Comparison of ENCODE assay signal across 31 mouse cellular contexts in the genomic region with DNA sequence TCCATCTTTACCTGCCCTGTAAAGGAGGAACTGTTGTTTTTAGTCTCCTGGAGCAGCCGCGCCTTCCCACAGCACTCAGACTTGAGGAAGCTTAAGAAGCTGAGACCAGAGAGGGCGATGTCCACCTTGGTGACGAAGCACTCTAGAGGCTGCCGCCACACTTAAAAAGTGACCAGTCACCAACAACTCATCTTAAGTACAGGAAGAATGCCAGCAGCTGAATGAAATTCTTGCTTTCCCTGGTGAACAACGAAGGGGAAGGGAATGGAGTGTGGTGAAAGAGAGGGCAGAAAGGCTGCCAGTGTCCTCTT. TPM values are rescaled to one million over a fixed set of nuclear protein-coding genes. Genes with fewer than 3 reads are reported as not detected.
DNase-seq lines count a peak whose midpoint lies in the region; ATAC-seq and TF ChIP-seq lines count a peak whose summit lies in the region.
"Had no signal": no experiment of that assay in that cellular context is flagged by ENCODE, and none has a peak within 500 bp of the region (broad histone marks: within the 10 kb centered on the region; RNA-seq: fewer than 3 reads in every experiment).

No protein-coding gene starts in this region.

- TF ChIP-seq CTCF in layer of hippocampus, adult 2 months (conservative IDR thresholded peaks at IDR 0.05): no peak
- no peak for TF ChIP-seq CTCF in bone marrow, adult 2 months (IDR thresholded peaks at IDR 0.05; ENCODE audit: control insufficient read depth, insufficient read depth, low read length)

- TF ChIP-seq POLR2A in bone marrow, adult 2 months (IDR thresholded peaks at IDR 0.05; ENCODE audit: borderline replicate concordance, control insufficient read depth, low read depth, low read length): no peak

- no peak overlapping the region for H3K9ac ChIP-seq in forebrain, embryonic 13.5 days
- H3K9ac ChIP-seq in forebrain, embryonic 16.5 days (replicated peaks; ENCODE audit: low read depth, low read length): no peak overlapping the region
- H3K9ac ChIP-seq: embryonic facial prominence, embryonic 15.5 days; forebrain, embryonic 15.5 days; hindbrain, embryonic 12.5 days; limb, embryonic 12.5 days had no signal

- 63% methylated on average over 6 of the region's 6 CpGs for WGBS in bone marrow, adult 2 months
- 83% methylated on average over 6 of the region's 6 CpGs for whole genome bisulfite sequencing in forebrain, embryonic 13.5 days
- 86% methylated on average over 6 of the region's 6 CpGs for WGBS in forebrain, embryonic 16.5 days

- no peak overlapping the region for H3K4me2 ChIP-seq in forebrain, embryonic 13.5 days
- no peak overlapping the region for H3K4me2 ChIP-seq in forebrain, embryonic 16.5 days (ENCODE audit: low read length)
- H3K4me2 ChIP-seq: embryonic facial prominence, embryonic 15.5 days; forebrain, embryonic 15.5 days; heart, embryonic 11.5 days; hindbrain, embryonic 12.5 days; limb, embryonic 12.5 days; liver, embryonic 11.5 days had no signal

- no peak overlapping the region for H3K4me3 ChIP-seq in layer of hippocampus, adult 2 months
- H3K4me3 ChIP-seq in bone marrow, adult 2 months (replicated peaks; ENCODE audit: control insufficient read depth, low read depth, low read length): no peak overlapping the region
- H3K4me3 ChIP-seq in forebrain, embryonic 13.5 days: no peak overlapping the region
- H3K4me3 ChIP-seq in forebrain, embryonic 16.5 days (replicated peaks; ENCODE audit: low read length): no peak overlapping the region
- H3K4me3 ChIP-seq: embryonic facial prominence, embryonic 10.5 days; embryonic facial prominence, embryonic 15.5 days; forebrain, embryonic 15.5 days; gastrocnemius, adult 2 months; hindbrain, embryonic 12.5 days; limb, embryonic 12.5 days; midbrain, embryonic 10.5 days had no signal

- H3K27me3 ChIP-seq in forebrain, embryonic 13.5 days: no peaks in the 10 kb centered on the region
- H3K27me3 ChIP-seq in forebrain, embryonic 16.5 days (replicated peaks; ENCODE audit: control insufficient read depth, insufficient read depth, low read length): no peaks in the 10 kb centered on the region
- H3K27me3 ChIP-seq: embryonic facial prominence, embryonic 15.5 days; forebrain, embryonic 15.5 days; hindbrain, embryonic 12.5 days; limb, embryonic 12.5 days had no signal

- no peak for DNase-seq in layer of hippocampus, adult 2 months (ENCODE audit: low spot score in 2 of 2)
- no peak for DNase-seq in layer of hippocampus, postnatal 36 days
- peak; percentile 38 for DNase-seq in lung, postnatal 14 days
- no peak for DNase-seq in liver
- DNase-seq: adrenal gland, postnatal 25 days; cerebellum, adult 18-20 months; cerebellum, postnatal 10 days; gastrocnemius, adult 2 months; gastrocnemius, postnatal 36 days; heart, adult 18-20 months; heart, postnatal 36 days; kidney, adult 8-10 months; kidney, postnatal 4 days; right cerebral cortex, postnatal 4 days; thymus, postnatal 25 days had no signal

- ATAC-seq in neutrophil, adult 5-6 weeks (ENCODE audit: extremely low read depth, insufficient number of reproducible peaks, low FRiP score, poor library complexity, severe bottlenecking): peak; percentile 47; the same call in 1 of the 2 replicates
- ATAC-seq in forebrain, embryonic 13.5 days: no peak
- no peak for ATAC-seq in forebrain, embryonic 16.5 days
- ATAC-seq: forebrain, embryonic 15.5 days; hindbrain, postnatal 0 days; intestine, embryonic 16.5 days; midbrain, embryonic 16.5 days had no signal

- H3K9me3 ChIP-seq in forebrain, embryonic 13.5 days (replicated peaks): no peaks in the 10 kb centered on the region
- no peaks in the 10 kb centered on the region for H3K9me3 ChIP-seq in forebrain, embryonic 16.5 days (ENCODE audit: control insufficient read depth, low read length)
- H3K9me3 ChIP-seq: embryonic facial prominence, embryonic 10.5 days; embryonic facial prominence, embryonic 15.5 days; forebrain, embryonic 15.5 days; hindbrain, embryonic 12.5 days; limb, embryonic 12.5 days; midbrain, embryonic 10.5 days had no signal

- no peaks in the 10 kb centered on the region for H3K36me3 ChIP-seq in forebrain, embryonic 13.5 days (ENCODE audit: poor library complexity, severe bottlenecking)
- no peaks in the 10 kb centered on the region for H3K36me3 ChIP-seq in forebrain, embryonic 16.5 days (ENCODE audit: control insufficient read depth, insufficient read depth)
- H3K36me3 ChIP-seq: embryonic facial prominence, embryonic 10.5 days; embryonic facial prominence, embryonic 15.5 days; forebrain, embryonic 15.5 days; hindbrain, embryonic 12.5 days; limb, embryonic 12.5 days; midbrain, embryonic 10.5 days had no signal

- peaks cover 3% of the 10 kb centered on the region for H3K4me1 ChIP-seq in bone marrow, adult 2 months (ENCODE audit: control insufficient read depth, insufficient read depth, low read length)
- H3K4me1 ChIP-seq in forebrain, embryonic 13.5 days: peaks cover 10% of the 10 kb centered on the region; the same call in 1 of the 2 replicates
- H3K4me1 ChIP-seq in forebrain, embryonic 16.5 days (replicated peaks; ENCODE audit: control insufficient read depth, insufficient read depth, low read length): peaks cover 2% of the 10 kb centered on the region; the same call in 1 of the 2 replicates
- H3K4me1 ChIP-seq: embryonic facial prominence, embryonic 15.5 days had no signal

- peak overlapping the region; percentile 59 for H3K27ac ChIP-seq in layer of hippocampus, adult 2 months
- peak overlapping the region; percentile 63; the same call in 1 of the 2 replicates for H3K27ac ChIP-seq in bone marrow, adult 2 months (ENCODE audit: control insufficient read depth, insufficient read depth, low read depth, low read length, poor library complexity)
- no peak overlapping the region for H3K27ac ChIP-seq in forebrain, embryonic 13.5 days
- H3K27ac ChIP-seq in forebrain, embryonic 16.5 days (ENCODE audit: low read length): no peak overlapping the region
- H3K27ac ChIP-seq: embryonic facial prominence, embryonic 10.5 days; embryonic facial prominence, embryonic 15.5 days; forebrain, embryonic 15.5 days; gastrocnemius, adult 2 months; hindbrain, embryonic 12.5 days; hindbrain, postnatal 0 days; kidney, postnatal 0 days; limb, embryonic 12.5 days; midbrain, embryonic 10.5 days had no signal

RNA-seq across cellular contexts. Expression of gene Zfp281, which starts 51.7 kb away (rescaled TPM):
- total RNA-seq in layer of hippocampus, adult 2 months (2021): 10 to 100 TPM; 34.6 to 37.9 TPM
- total RNA-seq in layer of hippocampus, postnatal 36 days (2021): 10 to 100 TPM; 33.3 to 34.5 TPM
- 3.0 and 7.9 TPM in 2 replicates for polyA plus RNA-seq in bone marrow, adult 2 months (2011; ENCODE audit: insufficient read depth, insufficient read length, low replicate concordance, missing spikeins)
- 44.7 and 45.5 TPM in 2 replicates for total RNA-seq in neutrophil, adult 5-6 weeks (2017)
- polyA plus RNA-seq in forebrain, embryonic 13.5 days (2015; fragmentation: Nextera tagmentation; extraction: Ambion mirVana): 26.6 and 27.9 TPM in 2 replicates
- 26.1 and 30.2 TPM in 2 replicates for polyA plus RNA-seq in forebrain, embryonic 16.5 days (2015; fragmentation: Nextera tagmentation; extraction: Ambion mirVana)

Comparison
In these comparisons a context has a peak if more than half of its experiments do, and no peak if none do; other contexts are left out.
1. H3K27ac ChIP-seq: peak in layer of hippocampus, adult 2 months (single experiment) and bone marrow, adult 2 months (single experiment); none in forebrain, embryonic 13.5 days (single experiment) and forebrain, embryonic 16.5 days (single experiment).